Comparison of ENCODE assay signal across 12 mouse cellular contexts in the genomic region with DNA sequence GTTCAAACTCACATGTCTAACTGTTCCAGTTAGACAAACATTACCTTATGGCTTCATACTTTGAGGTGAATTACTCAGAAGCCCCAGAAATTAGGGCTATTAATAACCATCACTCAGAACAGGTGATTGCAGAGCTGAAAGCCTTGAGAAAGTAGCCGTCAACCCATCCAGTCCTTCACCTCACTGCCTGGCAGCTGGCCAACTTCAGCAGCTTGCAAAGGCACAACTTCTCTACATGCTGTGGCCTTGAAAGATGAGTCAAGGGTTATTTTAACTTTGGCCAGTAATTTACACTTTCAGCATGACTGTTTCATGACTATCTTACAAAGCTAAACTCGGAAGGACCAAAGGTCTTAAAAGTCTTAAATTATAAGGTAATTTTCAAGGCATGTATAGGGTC. TPM values are rescaled to one million over a fixed set of nuclear protein-coding genes. Genes with fewer than 3 reads are reported as not detected.
DNase-seq lines count a peak whose midpoint lies in the region; ATAC-seq lines count a peak whose summit lies in the region.
"Not testable (repeated sequence)": the region's sequence is repeated elsewhere in the genome, so short reads cannot be mapped to it uniquely, and the experiment has no call there.
"Had no signal": no experiment of that assay in that cellular context is flagged by ENCODE, and none has a peak within 500 bp of the region (broad histone marks: within the 10 kb centered on the region; RNA-seq: fewer than 3 reads in every experiment).

No protein-coding gene starts in this region.

- 41% methylated on average over 2 of the region's 2 CpGs for WGBS in intestine, embryonic 16.5 days

- H3K9me3 ChIP-seq in intestine, embryonic 16.5 days (ENCODE audit: control insufficient read depth, low read length): not testable (repeated sequence)

- ATAC-seq in intestine, embryonic 16.5 days: peak; percentile 70

- H3K27ac ChIP-seq in intestine, embryonic 16.5 days (ENCODE audit: low read length): not testable (repeated sequence)

- not testable (repeated sequence) for H3K4me2 ChIP-seq in intestine, embryonic 16.5 days (ENCODE audit: low read depth, low read length)

- not testable (repeated sequence) for H3K36me3 ChIP-seq in intestine, embryonic 16.5 days (ENCODE audit: control insufficient read depth, insufficient read depth, low read length)

- peak; percentile 28 to 33 for DNase-seq in adrenal gland, adult 18-20 months (ENCODE audit: low spot score in 2 of 2)
- DNase-seq in cerebellum, adult 11 months: peak; percentile 34
- peak; percentile 76 to 78 for DNase-seq in cerebellum, postnatal 36 days
- DNase-seq in heart, adult 8-10 months (ENCODE audit: low spot score): peak; percentile 21
- peak; percentile 54 to 70 for DNase-seq in kidney, postnatal 4 days
- peak; percentile 41 for DNase-seq in ovary, postnatal 36 days (ENCODE audit: low spot score)

- H3K4me3 ChIP-seq in intestine, embryonic 16.5 days (ENCODE audit: low read length): not testable (repeated sequence)

- not testable (repeated sequence) for H3K9ac ChIP-seq in intestine, embryonic 16.5 days (ENCODE audit: low read depth, low read length)

- H3K27me3 ChIP-seq in intestine, embryonic 16.5 days (replicated peaks; ENCODE audit: control insufficient read depth, insufficient read depth, low read length): not testable (repeated sequence)

- H3K4me1 ChIP-seq in intestine, embryonic 16.5 days (ENCODE audit: control insufficient read depth, insufficient read depth, low read length): not testable (repeated sequence)

RNA-seq across cellular contexts. Expression of gene Dpt, which starts 59.3 kb away (rescaled TPM):
- total RNA-seq in adrenal gland, adult 18-20 months (2021): 100 to 1,000 TPM in 1 of 2 experiments, 10 to 100 TPM in 1; 23.7 to 109 TPM
- 10 to 100 TPM; 77.8 to 93.7 (median 88.2) TPM for total RNA-seq in heart, adult 8-10 months (2022)
- 16.0 and 17.0 TPM in 2 replicates for polyA plus RNA-seq in intestine, embryonic 16.5 days (2015; fragmentation: Nextera tagmentation; extraction: Ambion mirVana)
- total RNA-seq: common myeloid progenitor, adult 5-6 weeks; neutrophil, adult 5-6 weeks had no signal
- polyA plus RNA-seq: forebrain, embryonic 12.5 days; liver, embryonic 11.5 days; midbrain, embryonic 10.5 days had no signal

Comparison
In these comparisons a context has a peak if more than half of its experiments do, and no peak if none do; other contexts are left out.
1. DNase-seq: peak in every context shown above with its lines; median percentile 77 in cerebellum, postnatal 36 days; 62 in kidney, postnatal 4 days; 41 in ovary, postnatal 36 days; 34 in cerebellum, adult 11 months; 30 in adrenal gland, adult 18-20 months; 21 in heart, adult 8-10 months.